Mouse (Mus musculus): ENCODE data around the gene Klhl24. TPM values are rescaled to one million over a fixed set of nuclear protein-coding genes. Genes with fewer than 3 reads are reported as not detected.
"Not testable (repeated sequence)": the region's sequence is repeated elsewhere in the genome, so short reads cannot be mapped to it uniquely, and the experiment has no call there.

The Klhl24 gene
- polyA plus RNA-seq (2012; rRNA removed), result 31.8 and 39.7 TPM in 2 replicates

GRCm38 (mm10) chr16:20097069-20097710 lies at the start of gene Klhl24:
Klhl24 (plus strand) TSS chr16:20097542.
- peak; percentile 77 for DNase-seq (ENCODE audit: low spot score)

- no peak for DNase-seq (ENCODE audit: low spot score)
Measured at GRCm38 (mm10) chr16:20052655-20053054, 44.7 kb upstream of the Klhl24 start.

- no peak for DNase-seq (ENCODE audit: low spot score)
Measured at GRCm38 (mm10) chr16:20072770-20073169, 24.6 kb upstream of the Klhl24 start.

DNA sequence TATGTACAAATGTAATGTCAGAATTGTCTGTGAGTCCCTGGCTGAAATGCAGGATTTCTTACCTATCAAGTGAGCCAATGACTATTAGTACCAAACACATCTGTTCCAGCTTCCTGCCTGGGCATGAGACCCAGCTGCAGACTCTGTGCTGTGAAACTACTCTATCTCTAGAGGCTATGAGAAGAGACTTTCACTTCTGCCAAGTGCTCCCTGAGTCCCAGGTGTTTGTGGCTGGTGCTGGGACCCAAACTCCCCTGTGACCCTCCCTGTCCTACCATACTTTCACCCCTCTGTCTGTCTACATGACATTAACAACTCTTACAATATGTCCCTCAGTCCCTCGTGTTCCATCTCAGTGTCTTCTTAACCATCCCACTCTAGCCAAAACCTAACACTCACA lies 20.7 kb upstream of the Klhl24 start:
- no peak for DNase-seq (ENCODE audit: low spot score)

DNA sequence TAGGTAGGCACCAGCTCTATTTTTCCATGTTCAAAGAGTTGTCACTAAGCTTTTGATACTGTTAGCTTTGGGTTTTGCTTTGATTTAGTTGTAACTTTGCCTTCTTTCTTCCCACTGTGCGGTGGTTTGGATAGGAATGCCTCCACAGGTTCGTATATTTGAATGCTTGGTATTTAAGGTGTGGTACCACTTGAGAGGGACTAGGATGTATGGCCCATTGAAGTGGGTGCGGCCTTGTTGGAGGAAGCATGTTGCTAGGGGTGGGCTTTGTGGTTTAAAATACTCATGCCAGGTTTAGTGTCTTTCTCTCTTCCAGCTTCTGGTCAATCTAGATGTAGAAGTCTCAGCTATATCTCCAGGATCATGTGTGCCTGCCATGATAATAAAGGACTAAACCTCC lies 17.1 kb upstream of the Klhl24 start:
- no peak for DNase-seq (ENCODE audit: low spot score)

GRCm38 (mm10) chr16:20084623-20085022 lies 12.7 kb upstream of the Klhl24 start:
- DNase-seq (ENCODE audit: low spot score), result no peak

- no peak for DNase-seq (ENCODE audit: low spot score)
Measured at GRCm38 (mm10) chr16:20085250-20085905, 12.0 kb upstream of the Klhl24 start.

GRCm38 (mm10) chr16:20086976-20087375 lies 10.4 kb upstream of the Klhl24 start:
- no peak for DNase-seq (ENCODE audit: low spot score)

GRCm38 (mm10) chr16:20089636-20090035 lies 7.7 kb upstream of the Klhl24 start:
- no peak for DNase-seq (ENCODE audit: low spot score)

DNA sequence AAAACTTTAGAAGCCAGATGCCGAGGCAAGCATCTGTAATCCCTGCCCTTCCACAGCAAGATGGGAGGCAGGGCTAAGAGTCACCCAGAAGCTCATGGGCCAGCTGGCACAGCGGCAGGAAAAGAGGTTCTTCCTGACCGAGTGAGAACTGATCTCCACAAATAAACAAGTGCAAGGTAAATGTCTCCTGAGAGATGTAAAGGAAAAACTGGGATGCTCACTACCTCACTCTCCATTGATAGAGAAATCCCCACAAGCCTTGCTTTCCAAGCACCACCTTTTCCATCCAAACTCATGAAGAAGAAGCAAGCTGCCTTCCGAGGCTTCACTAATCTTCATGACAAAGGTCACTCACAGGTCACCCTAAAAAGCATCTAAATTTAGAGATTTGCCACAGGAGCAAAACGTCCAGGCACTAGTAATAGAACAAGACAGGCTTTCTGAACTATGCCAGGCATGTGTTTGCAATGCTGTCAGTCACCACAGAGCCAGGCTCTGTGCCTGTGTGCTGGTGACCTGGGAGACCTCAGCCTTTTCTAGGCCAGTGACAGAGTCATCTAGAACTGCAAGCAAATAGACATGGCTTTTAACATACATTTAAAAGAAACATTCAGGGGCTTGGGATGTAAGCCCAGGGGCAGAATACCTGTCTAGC lies 6.3 kb upstream of the Klhl24 start:
- no peak for DNase-seq (ENCODE audit: low spot score)

DNA sequence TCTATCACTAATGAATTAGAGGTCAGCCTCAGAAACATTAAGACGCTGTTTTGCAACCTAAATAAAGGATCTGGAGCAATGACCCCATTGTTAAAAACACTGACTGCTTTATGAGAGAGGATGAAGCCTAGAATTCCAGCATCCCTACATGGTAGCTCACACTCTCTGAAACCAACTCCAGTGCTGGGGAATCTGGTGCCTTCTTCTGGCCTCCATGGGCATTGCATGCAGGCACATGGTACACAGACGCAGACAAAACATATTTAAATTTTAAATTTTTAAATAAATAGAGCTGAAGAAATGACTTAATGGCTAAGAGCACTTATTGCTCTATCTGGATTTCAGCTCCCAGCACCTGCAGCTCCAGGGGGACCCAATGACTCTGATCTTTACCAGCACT lies 1.4 kb upstream of the Klhl24 start:
- DNase-seq (ENCODE audit: low spot score), result no peak

DNA sequence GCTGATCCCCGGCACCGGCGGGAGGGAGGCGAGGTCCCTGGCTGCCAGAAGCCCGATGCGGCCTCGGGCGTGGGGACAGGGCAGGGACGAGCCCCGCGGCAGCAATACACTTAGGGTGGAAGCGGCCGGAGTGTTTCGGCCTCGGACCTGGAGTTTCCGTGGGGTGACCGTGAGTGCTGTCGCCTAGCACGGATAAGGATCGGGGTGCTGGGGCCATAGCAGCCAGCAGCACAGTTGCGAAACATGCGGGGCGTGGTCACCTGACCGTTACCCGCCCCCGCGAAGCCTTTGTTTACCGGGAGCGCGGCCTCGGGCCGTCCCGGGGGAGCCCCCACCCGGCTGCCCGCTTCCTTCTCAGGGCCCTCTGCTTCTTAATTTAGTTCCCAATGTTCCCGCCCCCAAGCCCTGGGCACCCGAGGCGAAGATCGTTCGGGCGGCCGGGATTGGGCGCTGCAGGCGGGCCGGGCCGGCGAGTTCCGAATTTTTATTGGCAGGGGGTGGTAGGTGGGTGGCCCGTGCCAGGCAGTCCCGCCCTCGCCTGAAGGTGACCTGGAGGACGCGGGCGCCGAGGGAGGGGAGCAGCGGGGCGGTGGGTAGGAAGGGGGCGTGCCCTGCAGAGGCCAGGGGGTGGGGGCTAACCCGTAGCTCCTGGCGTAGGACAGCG lies 501 bp downstream of the Klhl24 start:
- DNase-seq (ENCODE audit: low spot score), result peak; percentile 94

- no peak for DNase-seq (ENCODE audit: low spot score)
Measured at GRCm38 (mm10) chr16:20098375-20098727, 1.0 kb downstream of the Klhl24 start.

GRCm38 (mm10) chr16:20098866-20099629 lies 1.7 kb downstream of the Klhl24 start:
- no peak for DNase-seq (ENCODE audit: low spot score)

DNA sequence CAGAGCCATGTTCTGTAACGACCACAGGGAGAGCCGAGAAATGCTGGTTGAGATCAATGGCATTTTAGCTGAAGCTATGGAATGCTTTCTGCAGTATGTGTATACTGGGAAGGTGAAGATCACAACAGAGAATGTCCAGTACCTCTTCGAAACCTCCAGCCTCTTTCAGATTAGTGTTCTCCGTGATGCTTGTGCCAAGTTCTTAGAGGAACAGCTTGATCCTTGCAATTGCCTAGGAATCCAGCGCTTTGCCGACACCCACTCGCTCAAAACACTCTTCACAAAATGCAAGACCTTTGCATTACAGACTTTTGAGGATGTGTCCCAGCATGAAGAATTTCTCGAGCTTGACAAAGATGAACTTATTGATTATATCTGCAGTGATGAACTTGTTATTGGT lies 9.7 kb downstream of the Klhl24 start:
- DNase-seq (ENCODE audit: low spot score), result no peak

- no peak for DNase-seq (ENCODE audit: low spot score)
Measured at GRCm38 (mm10) chr16:20108961-20109360, 11.6 kb downstream of the Klhl24 start.

DNA sequence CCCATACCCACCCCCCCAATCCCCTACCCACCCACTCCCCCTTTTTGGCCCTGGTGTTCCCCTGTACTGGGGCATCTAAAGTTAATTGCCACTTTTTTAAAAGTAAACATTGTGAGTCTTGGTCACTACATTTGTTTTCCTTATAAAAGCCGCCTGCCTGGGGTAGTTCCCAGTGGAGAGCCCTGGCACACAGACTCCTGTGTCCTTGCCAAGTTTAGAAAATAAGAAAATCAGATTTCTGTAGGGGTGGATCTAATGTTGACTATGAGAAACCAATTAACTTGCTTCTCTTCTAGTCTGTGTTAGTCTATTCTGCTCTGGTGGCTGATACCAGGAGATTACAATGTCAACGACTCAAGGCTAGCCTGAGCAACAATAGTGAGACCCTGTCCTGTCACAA lies 15.3 kb downstream of the Klhl24 start:
- DNase-seq (ENCODE audit: low spot score), result no peak

DNA sequence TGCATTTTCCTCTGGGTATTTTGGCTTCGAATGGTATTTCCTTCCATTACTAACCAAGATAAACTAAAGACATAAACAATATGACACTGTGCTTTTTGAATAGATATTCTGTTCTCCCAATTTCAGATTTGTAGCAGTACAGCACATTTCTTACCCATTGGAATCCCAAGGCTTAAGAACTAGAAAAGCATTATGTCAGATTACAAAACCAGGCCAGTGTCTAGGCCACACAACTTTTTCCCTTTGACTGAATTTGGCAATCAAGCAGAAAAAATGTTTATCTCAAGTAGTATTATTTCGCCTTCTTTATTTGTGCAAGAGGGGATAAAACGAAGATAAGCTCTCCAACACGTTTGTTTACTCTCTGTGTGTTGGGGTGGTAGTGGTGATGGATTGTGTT lies 18.7 kb downstream of the Klhl24 start:
- DNase-seq (ENCODE audit: low spot score), result no peak

GRCm38 (mm10) chr16:20126319-20126883 lies 29.1 kb downstream of the Klhl24 start:
- DNase-seq (ENCODE audit: low spot score), result not testable (repeated sequence)

- DNase-seq (ENCODE audit: low spot score), result no peak
Measured at GRCm38 (mm10) chr16:20130397-20130796, 33.1 kb downstream of the Klhl24 start.

- DNase-seq (ENCODE audit: low spot score), result peak; percentile 81
Measured at GRCm38 (mm10) chr16:20140772-20141531, 43.6 kb downstream of the Klhl24 start, which contains the start of gene Yeats2. Yeats2 (plus strand) TSS chr16:20141063.

Measured in urinary bladder, adult 2 months (tissue).